In the genomic region with DNA sequence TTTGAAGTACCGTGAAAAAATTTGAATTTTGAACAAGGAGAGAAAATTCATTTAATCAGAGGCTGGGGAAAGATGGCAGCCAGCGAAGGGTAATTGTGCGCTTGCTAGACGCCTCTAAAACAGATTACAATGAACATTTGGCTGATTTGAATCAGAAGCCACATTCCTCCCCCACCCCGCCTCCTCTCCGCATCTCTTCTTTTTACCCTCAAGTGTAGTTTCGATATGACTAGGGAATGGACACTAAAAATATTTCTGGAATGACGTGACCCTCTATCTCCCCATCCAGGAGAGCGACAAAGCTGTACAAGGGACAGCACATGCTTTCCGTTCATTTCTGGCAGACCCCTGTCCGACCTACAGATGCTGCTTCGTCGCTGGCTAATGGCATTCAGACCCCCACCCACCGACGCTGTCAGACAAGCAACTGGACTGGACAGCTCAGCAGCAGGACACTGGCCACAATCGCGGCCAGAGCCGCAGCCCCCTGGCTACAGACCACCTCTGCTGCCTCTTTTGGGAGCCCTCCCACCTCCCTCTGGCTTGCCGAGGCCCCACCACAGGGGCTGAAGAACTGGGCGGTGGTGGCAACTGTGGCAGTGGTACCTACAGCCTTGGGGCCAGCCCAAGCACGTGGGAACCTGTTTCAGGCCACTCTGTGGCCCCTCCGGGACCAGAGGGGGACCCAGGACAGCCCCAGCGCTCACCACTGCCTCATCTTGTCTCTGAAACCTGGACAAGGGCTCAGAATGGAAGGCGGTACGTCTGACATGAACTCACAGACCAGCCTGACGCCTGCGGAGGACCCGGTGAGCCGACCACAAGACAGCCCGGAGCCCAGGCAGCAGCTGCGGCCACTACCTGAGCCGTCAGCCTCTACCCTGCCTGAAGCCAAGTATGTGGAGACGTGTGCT, we compare ENCODE assay signal across 8 mouse cellular contexts. TPM values are rescaled to one million over a fixed set of nuclear protein-coding genes. Genes with fewer than 3 reads are reported as not detected.
DNase-seq lines count a peak whose midpoint lies in the region; ATAC-seq lines count a peak whose summit lies in the region.

Gene 1110002E22Rik, plus strand, starts transcription at position 321 of the 914 bp plus-strand sequence.

- H3K4me2 ChIP-seq in heart, embryonic 15.5 days, result peak within 1 kb of the TSS; percentile 76
- H3K4me2 ChIP-seq in midbrain, embryonic 16.5 days (ENCODE audit: low read length), result no peak within 1 kb of the TSS

- H3K9me3 ChIP-seq in embryonic facial prominence, embryonic 10.5 days, result no peaks in the 10 kb centered on the region
- no peaks in the 10 kb centered on the region for H3K9me3 ChIP-seq in heart, embryonic 15.5 days (replicated peaks)
- no peaks in the 10 kb centered on the region for H3K9me3 ChIP-seq in midbrain, embryonic 16.5 days (replicated peaks; ENCODE audit: control insufficient read depth, low read length, poor library complexity, severe bottlenecking)

- 76% methylated on average over 33 of the region's 33 CpGs for WGBS in embryonic facial prominence, embryonic 10.5 days
- WGBS in heart, embryonic 15.5 days, result 44% methylated on average over 33 of the region's 33 CpGs
- 73% methylated on average over 33 of the region's 33 CpGs for WGBS in midbrain, embryonic 16.5 days

- DNase-seq in layer of hippocampus, adult 9-11 months, result peak; percentile 70
- no peak for DNase-seq in layer of hippocampus, postnatal 10 days (ENCODE audit: low spot score in 2 of 2)
- DNase-seq in embryonic facial prominence, embryonic 10.5 days (ENCODE audit: low spot score), result no peak
- DNase-seq in cerebellum, adult 9-10 months, result no peak
- no peak for DNase-seq in spleen, postnatal 10 days (ENCODE audit: low spot score in 2 of 2)

- peak within 1 kb of the TSS; percentile 75 for H3K27ac ChIP-seq in embryonic facial prominence, embryonic 10.5 days (replicated peaks)
- H3K27ac ChIP-seq in heart, embryonic 15.5 days, result peak within 1 kb of the TSS; percentile 96
- H3K27ac ChIP-seq in midbrain, embryonic 16.5 days (ENCODE audit: low read length), result no peak within 1 kb of the TSS

- no peak within 1 kb of the TSS for H3K4me3 ChIP-seq in embryonic facial prominence, embryonic 10.5 days
- peak within 1 kb of the TSS; percentile 53 for H3K4me3 ChIP-seq in heart, embryonic 15.5 days
- no peak within 1 kb of the TSS for H3K4me3 ChIP-seq in midbrain, embryonic 16.5 days (ENCODE audit: low read depth, low read length)

- peak within 1 kb of the TSS; percentile 65 for H3K9ac ChIP-seq in heart, embryonic 15.5 days
- no peak within 1 kb of the TSS; the same call in 1 of the 2 replicates for H3K9ac ChIP-seq in midbrain, embryonic 16.5 days (ENCODE audit: low read depth, low read length)

- peaks cover 5% of the 10 kb centered on the region for H3K27me3 ChIP-seq in embryonic facial prominence, embryonic 10.5 days (replicated peaks; ENCODE audit: low read depth, poor library complexity, severe bottlenecking)
- H3K27me3 ChIP-seq in heart, embryonic 15.5 days, result no peaks in the 10 kb centered on the region
- H3K27me3 ChIP-seq in midbrain, embryonic 16.5 days (ENCODE audit: control insufficient read depth, insufficient read depth, low read depth, low read length), result no peaks in the 10 kb centered on the region

- no peaks in the 10 kb centered on the region for H3K36me3 ChIP-seq in embryonic facial prominence, embryonic 10.5 days (replicated peaks)
- H3K36me3 ChIP-seq in heart, embryonic 15.5 days, result no peaks in the 10 kb centered on the region
- H3K36me3 ChIP-seq in midbrain, embryonic 16.5 days (ENCODE audit: control insufficient read depth, insufficient read depth, low read length), result no peaks in the 10 kb centered on the region

- peaks cover 33% of the 10 kb centered on the region for H3K4me1 ChIP-seq in embryonic facial prominence, embryonic 10.5 days
- H3K4me1 ChIP-seq in heart, embryonic 15.5 days (replicated peaks), result peaks cover 36% of the 10 kb centered on the region
- peaks cover 4% of the 10 kb centered on the region; the same call in 1 of the 2 replicates for H3K4me1 ChIP-seq in midbrain, embryonic 16.5 days (ENCODE audit: control insufficient read depth, insufficient read depth, low read length)

- peak; percentile 48 for ATAC-seq in heart, embryonic 15.5 days (replicated peaks; ENCODE audit: insufficient number of reproducible peaks, insufficient read depth, low FRiP score, low read depth)
- ATAC-seq in midbrain, embryonic 16.5 days, result peak; percentile 33; the same call in 1 of the 2 replicates
- ATAC-seq in megakaryocyte-erythroid progenitor cell, adult 5-6 weeks (replicated peaks; ENCODE audit: low FRiP score, low TSS enrichment, poor library complexity, severe bottlenecking), result no peak

RNA-seq across cellular contexts. Expression of gene 1110002E22Rik, which starts in this region (rescaled TPM):
- 1 to 10 TPM; 1.3 TPM for total RNA-seq in layer of hippocampus, postnatal 10 days (2021)
- 0.04 and 0.05 TPM in 2 replicates for polyA plus RNA-seq in embryonic facial prominence, embryonic 10.5 days (2016; fragmentation: Nextera tagmentation; extraction: Ambion mirVana)
- 13.8 and 16.0 TPM in 2 replicates for polyA plus RNA-seq in heart, embryonic 15.5 days (2015; fragmentation: Nextera tagmentation; extraction: Ambion mirVana)
- 0.06 and 0.08 TPM in 2 replicates for polyA plus RNA-seq in midbrain, embryonic 16.5 days (2015; fragmentation: Nextera tagmentation; extraction: Ambion mirVana)
- total RNA-seq in megakaryocyte-erythroid progenitor cell, adult 5-6 weeks (2014; fragmentation: Nextera tagmentation), result not detected in 2 replicates
- total RNA-seq in megakaryocyte-erythroid progenitor cell, adult 5-6 weeks (2017), result not detected in 2 replicates

Comparison
In these comparisons a context has a peak if more than half of its experiments do, and no peak if none do; other contexts are left out.
1. RNA of gene 1110002E22Rik (polyA plus RNA-seq): 13.8 to 16.0 TPM in heart, embryonic 15.5 days; 0.06 to 0.08 TPM in midbrain, embryonic 16.5 days and 0.04 to 0.05 TPM in embryonic facial prominence, embryonic 10.5 days; every median in the first group is over 10 times any median in the second.
2. Peak in ATAC-seq in midbrain, embryonic 16.5 days; RNA of the gene not detected or under 1 TPM.